Comparison of ENCODE assay signal across 9 mouse cellular contexts in genomic region chr6:135525841-135526327, GRCm38 (mm10).
DNase-seq lines count a peak whose midpoint lies in the region; ATAC-seq and TF ChIP-seq lines count a peak whose summit lies in the region.
"Had no signal": no experiment of that assay in that cellular context is flagged by ENCODE, and none has a peak within 500 bp of the region (broad histone marks: within the 10 kb centered on the region; RNA-seq: fewer than 3 reads in every experiment).

No protein-coding gene starts in this region.

- H3K4me1 ChIP-seq in intestine, postnatal 0 days (replicated peaks; ENCODE audit: control insufficient read depth, insufficient read depth, low read length): no peaks in the 10 kb centered on the region
- peaks cover 17% of the 10 kb centered on the region; the same call in 1 of the 2 replicates for H3K4me1 ChIP-seq in midbrain, embryonic 12.5 days
- H3K4me1 ChIP-seq: liver, embryonic 15.5 days had no signal

- peak; percentile 16 for DNase-seq in cerebellum, adult 11 months
- peak; percentile 66 to 74 for DNase-seq in right cerebral cortex, postnatal 10 days (ENCODE audit: low spot score in 2 of 2)
- DNase-seq in right cerebral cortex, postnatal 36 days (ENCODE audit: low spot score in 2 of 2): no peak

- no peaks in the 10 kb centered on the region for H3K36me3 ChIP-seq in intestine, postnatal 0 days (ENCODE audit: control insufficient read depth, insufficient read depth)
- no peaks in the 10 kb centered on the region for H3K36me3 ChIP-seq in midbrain, embryonic 12.5 days
- H3K36me3 ChIP-seq: liver, embryonic 15.5 days had no signal

- 51% methylated on average over 5 of the region's 5 CpGs for WGBS in intestine, postnatal 0 days
- 47% methylated on average over 5 of the region's 5 CpGs for WGBS in midbrain, embryonic 12.5 days

- H3K27ac ChIP-seq in intestine, postnatal 0 days (ENCODE audit: low read depth, low read length): no peak overlapping the region
- H3K27ac ChIP-seq in midbrain, embryonic 12.5 days (replicated peaks): no peak overlapping the region
- H3K27ac ChIP-seq: liver, embryonic 15.5 days had no signal

- no peak overlapping the region for H3K9ac ChIP-seq in intestine, postnatal 0 days (ENCODE audit: low read depth, low read length)
- no peak overlapping the region for H3K9ac ChIP-seq in midbrain, embryonic 12.5 days (replicated peaks)
- H3K9ac ChIP-seq: liver, embryonic 15.5 days had no signal

- 0 out of 2 replicates have a peak overlapping the region, but pooled peaks have one; percentile 17 for H3K4me2 ChIP-seq in intestine, postnatal 0 days (replicated peaks; ENCODE audit: low read depth)
- no peak overlapping the region; the same call in 1 of the 2 replicates for H3K4me2 ChIP-seq in midbrain, embryonic 12.5 days (replicated peaks)
- H3K4me2 ChIP-seq: liver, embryonic 15.5 days had no signal

- H3K27me3 ChIP-seq in intestine, postnatal 0 days (replicated peaks; ENCODE audit: control insufficient read depth, insufficient read depth, low read length): no peaks in the 10 kb centered on the region
- no peaks in the 10 kb centered on the region; the same call in none of the 2 replicates for H3K27me3 ChIP-seq in midbrain, embryonic 12.5 days
- H3K27me3 ChIP-seq: liver, embryonic 15.5 days had no signal

- no peaks in the 10 kb centered on the region for H3K9me3 ChIP-seq in intestine, postnatal 0 days (ENCODE audit: control insufficient read depth)
- H3K9me3 ChIP-seq in midbrain, embryonic 12.5 days: no peaks in the 10 kb centered on the region
- H3K9me3 ChIP-seq: liver, embryonic 15.5 days had no signal

- no peak overlapping the region for H3K4me3 ChIP-seq in intestine, postnatal 0 days (ENCODE audit: low read depth, low read length)
- H3K4me3 ChIP-seq in midbrain, embryonic 12.5 days: no peak overlapping the region
- H3K4me3 ChIP-seq: liver, embryonic 15.5 days had no signal

- no peak for TF ChIP-seq CTCF in intestine, postnatal 0 days (IDR thresholded peaks at IDR 0.05; ENCODE audit: low read depth)

- no peak for ATAC-seq in cerebellum, adult (ENCODE audit: insufficient number of reproducible peaks, low FRiP score, low TSS enrichment)
- peak; percentile 84 for ATAC-seq in intestine, postnatal 0 days
- ATAC-seq in midbrain, embryonic 12.5 days (ENCODE audit: low FRiP score, low read depth): peak; percentile 86
- no peak for ATAC-seq in erythroblast, adult 5-6 weeks (replicated peaks; ENCODE audit: low FRiP score, poor library complexity, severe bottlenecking)
- no peak for ATAC-seq in activated CD4-positive, CD25-positive, alpha-beta regulatory T cell, adult 4 months

Comparison
In these comparisons a context has a peak if more than half of its experiments do, and no peak if none do; other contexts are left out.
1. DNase-seq: peak in cerebellum, adult 11 months (single experiment) and right cerebral cortex, postnatal 10 days (2 of 2); none in right cerebral cortex, postnatal 36 days (0 of 2).
2. ATAC-seq: peak in intestine, postnatal 0 days (single experiment) and midbrain, embryonic 12.5 days (single experiment); none in cerebellum, adult (single experiment), erythroblast, adult 5-6 weeks (single experiment) and activated CD4-positive, CD25-positive, alpha-beta regulatory T cell, adult 4 months (single experiment).